Comparison of ENCODE assay signal across 8 mouse cellular contexts in genomic region chr1:181839746-181840366, GRCm38 (mm10). TPM values are rescaled to one million over a fixed set of nuclear protein-coding genes. Genes with fewer than 3 reads are reported as not detected.
DNase-seq lines count a peak whose midpoint lies in the region; ATAC-seq and TF ChIP-seq lines count a peak whose summit lies in the region.

No protein-coding gene starts in this region.

- H3K27ac ChIP-seq in kidney, embryonic 16.5 days (ENCODE audit: low read length): no peak overlapping the region
- no peak overlapping the region for H3K27ac ChIP-seq in embryonic fibroblast, embryonic 13.5 days (ENCODE audit: insufficient read depth, low read length)
- no peak overlapping the region for H3K27ac ChIP-seq in limb, embryonic 13.5 days
- no peak overlapping the region for H3K27ac ChIP-seq in neural tube, embryonic 14.5 days (ENCODE audit: low read depth, low read length)

- no peak for TF ChIP-seq CTCF in embryonic fibroblast, embryonic 13.5 days (IDR thresholded peaks at IDR 0.05; ENCODE audit: borderline replicate concordance, insufficient read depth, low read length)

- H3K9ac ChIP-seq in kidney, embryonic 16.5 days (replicated peaks; ENCODE audit: low read length): peak overlapping the region; percentile 50
- H3K9ac ChIP-seq in limb, embryonic 13.5 days: 0 out of 2 replicates have a peak overlapping the region, but pooled peaks have one; percentile 40
- no peak overlapping the region for H3K9ac ChIP-seq in neural tube, embryonic 14.5 days (replicated peaks; ENCODE audit: low read depth, low read length)

- no peaks in the 10 kb centered on the region for H3K27me3 ChIP-seq in kidney, embryonic 16.5 days (ENCODE audit: insufficient read depth, low read length)
- H3K27me3 ChIP-seq in limb, embryonic 13.5 days: no peaks in the 10 kb centered on the region
- no peaks in the 10 kb centered on the region for H3K27me3 ChIP-seq in neural tube, embryonic 14.5 days (ENCODE audit: control insufficient read depth, insufficient read depth, low read length)

- no peaks in the 10 kb centered on the region for H3K9me3 ChIP-seq in kidney, embryonic 16.5 days (ENCODE audit: low read length)
- H3K9me3 ChIP-seq in limb, embryonic 13.5 days: no peaks in the 10 kb centered on the region
- H3K9me3 ChIP-seq in neural tube, embryonic 14.5 days (ENCODE audit: control insufficient read depth, low read length): no peaks in the 10 kb centered on the region

- peaks cover 26% of the 10 kb centered on the region for H3K4me1 ChIP-seq in kidney, embryonic 16.5 days (ENCODE audit: insufficient read depth, low read length)
- peaks cover 8% of the 10 kb centered on the region; the same call in 1 of the 2 replicates for H3K4me1 ChIP-seq in embryonic fibroblast, embryonic 13.5 days (ENCODE audit: control insufficient read depth, insufficient read depth, low read length)
- H3K4me1 ChIP-seq in limb, embryonic 13.5 days: peaks cover 34% of the 10 kb centered on the region
- peaks cover 19% of the 10 kb centered on the region for H3K4me1 ChIP-seq in neural tube, embryonic 14.5 days (ENCODE audit: control insufficient read depth, insufficient read depth, low read length)

- peaks cover 25% of the 10 kb centered on the region for H3K36me3 ChIP-seq in kidney, embryonic 16.5 days (ENCODE audit: insufficient read depth, low read length)
- H3K36me3 ChIP-seq in limb, embryonic 13.5 days: peaks cover 20% of the 10 kb centered on the region
- H3K36me3 ChIP-seq in neural tube, embryonic 14.5 days (ENCODE audit: control insufficient read depth, insufficient read depth, low read length): peaks cover 12% of the 10 kb centered on the region

- H3K4me2 ChIP-seq in kidney, embryonic 16.5 days (replicated peaks; ENCODE audit: low read depth, low read length): peak overlapping the region; percentile 90
- H3K4me2 ChIP-seq in limb, embryonic 13.5 days (replicated peaks): peak overlapping the region; percentile 84
- H3K4me2 ChIP-seq in neural tube, embryonic 14.5 days (ENCODE audit: low read depth, low read length): peak overlapping the region; percentile 71

- intact Hi-C loops in left cerebral cortex, postnatal 25 days (cut with DNase I): loop anchor here (5.0 kb wide), 1 partner anchor 42 kb away; no protein-coding TSS in a partner anchor

- ATAC-seq in kidney, embryonic 16.5 days (ENCODE audit: low FRiP score, low TSS enrichment): no peak
- no peak for ATAC-seq in limb, embryonic 13.5 days (ENCODE audit: low FRiP score, low read depth)
- ATAC-seq in neural tube, embryonic 14.5 days (ENCODE audit: low read depth): no peak

- no peak for TF ChIP-seq POLR2A in embryonic fibroblast, embryonic 13.5 days (IDR thresholded peaks at IDR 0.05; ENCODE audit: low read depth, low read length)

- 32% methylated on average over 6 of the region's 6 CpGs for WGBS in kidney, embryonic 16.5 days
- WGBS in limb, embryonic 13.5 days: 18% methylated on average over 6 of the region's 6 CpGs
- WGBS in neural tube, embryonic 14.5 days: 28% methylated on average over 6 of the region's 6 CpGs

- peak overlapping the region; percentile 64 for H3K4me3 ChIP-seq in kidney, embryonic 16.5 days (ENCODE audit: low read length)
- H3K4me3 ChIP-seq in embryonic fibroblast, embryonic 13.5 days (ENCODE audit: insufficient read depth, low read length): peak overlapping the region; percentile 24
- peak overlapping the region; percentile 93 for H3K4me3 ChIP-seq in limb, embryonic 13.5 days
- H3K4me3 ChIP-seq in neural tube, embryonic 14.5 days (ENCODE audit: low read depth, low read length): no peak overlapping the region

- DNase-seq in kidney, adult 8-10 months: no peak
- DNase-seq in left cerebral cortex, postnatal 25 days (ENCODE audit: low spot score in 2 of 2): no peak
- DNase-seq in frontal cortex, postnatal 36 days (ENCODE audit: low spot score in 2 of 2): no peak
- no peak for DNase-seq in embryo, embryonic 11 days

RNA-seq across cellular contexts. Expression of gene Lbr, which starts 3.0 kb away (rescaled TPM):
- polyA plus RNA-seq in kidney, embryonic 16.5 days (2015; fragmentation: Nextera tagmentation; extraction: Ambion mirVana): 107 TPM in 2 replicates
- 51.4 and 52.2 TPM in 2 replicates for polyA plus RNA-seq in embryonic fibroblast, embryonic 13.5 days (2011; ENCODE audit: insufficient read length, low read depth, missing spikeins)
- 110 and 114 TPM in 2 replicates for polyA plus RNA-seq in limb, embryonic 13.5 days (2015; fragmentation: Nextera tagmentation; extraction: Ambion mirVana)
- polyA plus RNA-seq in neural tube, embryonic 14.5 days (2014; fragmentation: Nextera tagmentation; extraction: Ambion mirVana): 24.3 and 33.5 TPM in 2 replicates
- total RNA-seq in left cerebral cortex, postnatal 25 days (2021): 10 to 100 TPM; 12.7 to 12.9 TPM
